Mouse (Mus musculus) thymus, adult 2 months (tissue): ENCODE results near the gene Gm37240.

Source experiments
- CTCF ChIP-seq: fragments of 200-500 bp; IDR thresholded peaks from 2 replicates; pipeline ENCODE4 v1.5.1; 2012; ENCODE audit warnings: mild to moderate bottlenecking, control low read depth, low read length, moderate library complexity, borderline replicate concordance; ENCODE audit not compliant: control insufficient read depth, poor library complexity, insufficient read depth; ENCODE audit errors: extremely low read depth
- POLR2A ChIP-seq: fragments of 200-500 bp; IDR thresholded peaks from 2 replicates; pipeline ENCODE4 v1.6.1; 2012; ENCODE audit warnings: mild to moderate bottlenecking, low read length, control low read depth, moderate library complexity; ENCODE audit not compliant: control insufficient read depth, poor library complexity, insufficient read depth; ENCODE audit errors: extremely low read depth

- TF ChIP-seq CTCF: no peak
- TF ChIP-seq POLR2A: no peak
Measured at GRCm38 (mm10) chr3:84988880-84989279, 898.4 kb downstream of the Gm37240 start.
